Mouse (Mus musculus) intestine, postnatal 0 days (tissue): ENCODE measurements around the gene Fgfr2. TPM values are rescaled to one million over a fixed set of nuclear protein-coding genes. Genes with fewer than 3 reads are reported as not detected.
A peak's percentile ranks its signal among the peaks of the same experiment; 100 is the strongest.

Source experiments
- ATAC-seq: fragments of 200-750 bp; cut with Nextera tagmentation; 2 replicates; pipeline ENCODE4 v1.8.0; 2017; ENCODE audit warnings: mild to moderate bottlenecking, moderate TSS enrichment, moderate library complexity
- H3K27ac ChIP-seq: fragments of 300-500 bp; sonication (generic); 2 replicates; pipeline ENCODE4 v1.5.1; 2014; ENCODE audit warnings: mild to moderate bottlenecking, low read depth, low read length, moderate library complexity
- H3K27me3 ChIP-seq: fragments of 300-500 bp; sonication (generic); replicated peaks from 2 replicates; pipeline ENCODE4 v1.6.1; 2014; ENCODE audit warnings: low read length, mixed read lengths; ENCODE audit not compliant: control insufficient read depth, insufficient read depth
- H3K36me3 ChIP-seq: fragments of 300-500 bp; sonication (generic); 2 replicates; pipeline ENCODE4 v1.6.1; 2014; ENCODE audit warnings: mild to moderate bottlenecking, moderate library complexity; ENCODE audit not compliant: control insufficient read depth, insufficient read depth
- H3K4me1 ChIP-seq: fragments of 300-500 bp; sonication (generic); replicated peaks from 2 replicates; pipeline ENCODE4 v1.6.1; 2014; ENCODE audit warnings: antibody characterized with exemption, low read length, mixed read lengths; ENCODE audit not compliant: control insufficient read depth, insufficient read depth
- H3K4me2 ChIP-seq: fragments of 300-500 bp; sonication (generic); replicated peaks from 2 replicates; pipeline ENCODE4 v1.6.1; 2014; ENCODE audit warnings: low read depth, mild to moderate bottlenecking, moderate library complexity
- H3K4me3 ChIP-seq: fragments of 300-500 bp; sonication (generic); 2 replicates; pipeline ENCODE4 v1.5.1; 2014; ENCODE audit warnings: low read depth, low read length
- H3K9ac ChIP-seq: fragments of 300-500 bp; sonication (generic); 2 replicates; pipeline ENCODE4 v1.6.1; 2014; ENCODE audit warnings: mild to moderate bottlenecking, low read depth, low read length
- H3K9me3 ChIP-seq: fragments of 300-500 bp; sonication (generic); 2 replicates; pipeline ENCODE4 v1.6.1; 2016; ENCODE audit warnings: mixed run types; ENCODE audit not compliant: control insufficient read depth
- CTCF ChIP-seq: sonication (generic); IDR thresholded peaks from 2 replicates; pipeline ENCODE4 v1.5.1; 2016; ENCODE audit warnings: low read depth, mild to moderate bottlenecking, control low read depth, antibody characterized with exemption, moderate library complexity
- WGBS: fragments of 180-500 bp; shearing (Covaris S2); extraction: QIAGEN DNeasy Blood & Tissue Kit; methylation state at CpG from one replicate; pipeline ENCODE4 v1.1.7; 2014; 5-methylcytosine and 5-hydroxymethylcytosine counted together
- polyA plus RNA-seq: library from polyadenylated mRNA; unstranded; fragments of >200 nt; fragmentation: Nextera tagmentation; extraction: Ambion mirVana; gene quantifications from 2 replicates; pipeline ENCODE4 v1.2.1, GENCODE M21; 2015

Fgfr2 gene
- polyA plus RNA-seq, 1 experiment from 2014 or later, result 29.5 TPM

- Histone ChIP-seq H3K36me3 (peaks cover 6% of the 10 kb centered on the region; the same call in 1 of the 2 replicates), H3K4me2 (no peak overlapping the region), H3K27ac (no peak overlapping the region), H3K4me3 (no peak overlapping the region), H3K9me3 (no peaks in the 10 kb centered on the region), H3K9ac (no peak overlapping the region), H3K27me3 (no peaks in the 10 kb centered on the region), H3K4me1 (peaks cover 3% of the 10 kb centered on the region; the same call in 1 of the 2 replicates)
- no peak for ATAC-seq
- no peak for TF ChIP-seq CTCF
- WGBS, result 80% methylated on average over 3 of the region's 3 CpGs
Observed at GRCm38 (mm10) chr7:133094161-133094560, 29.0 kb downstream of the Fgfr2 start.

- Histone ChIP-seq H3K36me3 (peaks cover 6% of the 10 kb centered on the region; the same call in 1 of the 2 replicates), H3K4me1 (peaks cover 3% of the 10 kb centered on the region; the same call in 1 of the 2 replicates), H3K27me3 (no peaks in the 10 kb centered on the region), H3K4me2 (no peak overlapping the region), H3K27ac (no peak overlapping the region), H3K4me3 (no peak overlapping the region), H3K9ac (no peak overlapping the region), H3K9me3 (no peaks in the 10 kb centered on the region)
- WGBS, result 92% methylated on average over 5 of the region's 5 CpGs
- ATAC-seq, result no peak
- TF ChIP-seq CTCF, result no peak
Observed at GRCm38 (mm10) chr7:133093731-133094130, 29.4 kb downstream of the Fgfr2 start.

GRCm38 (mm10) chr7:133090641-133091040, 32.5 kb downstream of the Fgfr2 start:
- Histone ChIP-seq H3K4me2 (no peak overlapping the region), H3K9me3 (no peaks in the 10 kb centered on the region), H3K27ac (no peak overlapping the region), H3K36me3 (no peaks in the 10 kb centered on the region; the same call in 1 of the 2 replicates), H3K4me1 (no peaks in the 10 kb centered on the region; the same call in 1 of the 2 replicates), H3K27me3 (no peaks in the 10 kb centered on the region), H3K9ac (no peak overlapping the region), H3K4me3 (no peak overlapping the region)
- ATAC-seq, result 0 out of 2 replicates have a peak, but pooled peaks have one; percentile 34
- no peak for TF ChIP-seq CTCF
- WGBS, result 58% methylated on average over 4 of the region's 4 CpGs

GRCm38 (mm10) chr7:133089621-133090260, 33.4 kb downstream of the Fgfr2 start:
- no peak for ATAC-seq
- Histone ChIP-seq H3K4me3 (no peak overlapping the region), H3K27me3 (no peaks in the 10 kb centered on the region), H3K4me2 (no peak overlapping the region), H3K4me1 (no peaks in the 10 kb centered on the region; the same call in 1 of the 2 replicates), H3K9ac (no peak overlapping the region), H3K9me3 (no peaks in the 10 kb centered on the region), H3K27ac (no peak overlapping the region), H3K36me3 (no peaks in the 10 kb centered on the region; the same call in 1 of the 2 replicates)
- no peak for TF ChIP-seq CTCF
- 68% methylated on average over 11 of the region's 11 CpGs for WGBS

GRCm38 (mm10) chr7:133088830-133089261, 34.3 kb downstream of the Fgfr2 start:
- H3K4me1 ChIP-seq, result no peaks in the 10 kb centered on the region; the same call in 1 of the 2 replicates
- no peaks in the 10 kb centered on the region for H3K9me3 ChIP-seq
- 0 out of 2 replicates have a peak overlapping the region, but pooled peaks have one; percentile 26 for H3K9ac ChIP-seq
- H3K36me3 ChIP-seq, result no peaks in the 10 kb centered on the region; the same call in 1 of the 2 replicates
- 41% methylated on average over 11 of the region's 11 CpGs for WGBS
- H3K4me3 ChIP-seq, result no peak overlapping the region
- peak overlapping the region; percentile 33 for H3K4me2 ChIP-seq
- no peak for ATAC-seq
- no peaks in the 10 kb centered on the region for H3K27me3 ChIP-seq
- peak overlapping the region; percentile 78 for H3K27ac ChIP-seq
- no peak for TF ChIP-seq CTCF

GRCm38 (mm10) chr7:133088411-133088810, 34.7 kb downstream of the Fgfr2 start:
- no peak overlapping the region; the same call in 1 of the 2 replicates for H3K9ac ChIP-seq
- no peaks in the 10 kb centered on the region; the same call in 1 of the 2 replicates for H3K4me1 ChIP-seq
- ATAC-seq, result no peak
- H3K9me3 ChIP-seq, result no peaks in the 10 kb centered on the region
- H3K4me3 ChIP-seq, result no peak overlapping the region
- no peak for TF ChIP-seq CTCF
- H3K4me2 ChIP-seq, result peak overlapping the region; percentile 33
- no peaks in the 10 kb centered on the region for H3K27me3 ChIP-seq
- 34% methylated on average over 4 of the region's 4 CpGs for whole genome bisulfite sequencing
- H3K36me3 ChIP-seq, result no peaks in the 10 kb centered on the region; the same call in 1 of the 2 replicates
- peak overlapping the region; percentile 78; the same call in 1 of the 2 replicates for H3K27ac ChIP-seq
